Mouse (Mus musculus) liver, embryonic 14.5 days (tissue): ENCODE measurements around the gene Foxi1.

Experiments used
- CTCF ChIP-seq: IDR thresholded peaks from 2 replicates; pipeline ENCODE4 v1.5.1; 2016; ENCODE audit warnings: antibody characterized with exemption, low read depth, control low read depth
- EP300 ChIP-seq: IDR thresholded peaks from 2 replicates; pipeline ENCODE4 v1.6.1; 2016; ENCODE audit warnings: antibody characterized with exemption, low read depth

GRCm38 (mm10) chr11:34240252-34240651 is 32.4 kb upstream of the Foxi1 start:
- no peak for TF ChIP-seq CTCF
- TF ChIP-seq EP300 = no peak
